Mouse (Mus musculus) hindbrain, embryonic 11.5 days (tissue): ENCODE measurements at regions not wholly inside any gene's neighbourhood (a gene's known extent, or its start where the extent isn't known, plus 50 kb on each side); places are given as distances from the start of the nearest gene placed in this dataset.

Source experiments
- ATAC-seq: fragments of 200-750 bp; cut with Nextera tagmentation; 2 replicates; pipeline ENCODE4 v1.8.0; 2017; ENCODE audit warnings: mild to moderate bottlenecking, moderate TSS enrichment, moderate library complexity; ENCODE audit not compliant: low FRiP score
- DNase-seq: peaks from one replicate; pipeline ENCODE4 v3.0.0-alpha.2; 2015; ENCODE audit warnings: low spot score
- H3K27ac ChIP-seq: fragments of 300-500 bp; sonication (generic); 2 replicates; pipeline ENCODE4 v1.5.1; 2014; ENCODE audit warnings: mild to moderate bottlenecking, low read depth, low read length
- H3K27me3 ChIP-seq: fragments of 300-500 bp; sonication (generic); 2 replicates; pipeline ENCODE4 v1.6.1; 2014; ENCODE audit warnings: mild to moderate bottlenecking, low read length, moderate library complexity, mixed read lengths; ENCODE audit not compliant: control insufficient read depth, insufficient read depth
- H3K36me3 ChIP-seq: fragments of 300-500 bp; sonication (generic); 2 replicates; pipeline ENCODE4 v1.6.1; 2014; ENCODE audit warnings: mild to moderate bottlenecking, low read length, moderate library complexity, mixed read lengths; ENCODE audit not compliant: control insufficient read depth, insufficient read depth
- H3K4me1 ChIP-seq: fragments of 300-500 bp; sonication (generic); replicated peaks from 2 replicates; pipeline ENCODE4 v1.6.1; 2014; ENCODE audit warnings: low read length, mixed read lengths; ENCODE audit not compliant: control insufficient read depth, insufficient read depth
- H3K4me2 ChIP-seq: fragments of 300-500 bp; sonication (generic); replicated peaks from 2 replicates; pipeline ENCODE4 v1.6.1; 2014; ENCODE audit warnings: mild to moderate bottlenecking, low read depth, low read length
- H3K4me3 ChIP-seq: fragments of 300-500 bp; sonication (generic); 2 replicates; pipeline ENCODE4 v1.5.1; 2014; ENCODE audit warnings: low read depth, low read length
- H3K9ac ChIP-seq: fragments of 300-500 bp; sonication (generic); 2 replicates; pipeline ENCODE4 v1.6.1; 2014; ENCODE audit warnings: low read depth, low read length
- H3K9me3 ChIP-seq: fragments of 300-500 bp; sonication (generic); 2 replicates; pipeline ENCODE4 v1.6.1; 2016; ENCODE audit warnings: low read length; ENCODE audit not compliant: control insufficient read depth
- WGBS: fragments of 180-500 bp; shearing (Covaris S2); extraction: QIAGEN DNeasy Blood & Tissue Kit; methylation state at CpG from one replicate; pipeline ENCODE4 v1.1.7; 2014; 5-methylcytosine and 5-hydroxymethylcytosine counted together

DNA sequence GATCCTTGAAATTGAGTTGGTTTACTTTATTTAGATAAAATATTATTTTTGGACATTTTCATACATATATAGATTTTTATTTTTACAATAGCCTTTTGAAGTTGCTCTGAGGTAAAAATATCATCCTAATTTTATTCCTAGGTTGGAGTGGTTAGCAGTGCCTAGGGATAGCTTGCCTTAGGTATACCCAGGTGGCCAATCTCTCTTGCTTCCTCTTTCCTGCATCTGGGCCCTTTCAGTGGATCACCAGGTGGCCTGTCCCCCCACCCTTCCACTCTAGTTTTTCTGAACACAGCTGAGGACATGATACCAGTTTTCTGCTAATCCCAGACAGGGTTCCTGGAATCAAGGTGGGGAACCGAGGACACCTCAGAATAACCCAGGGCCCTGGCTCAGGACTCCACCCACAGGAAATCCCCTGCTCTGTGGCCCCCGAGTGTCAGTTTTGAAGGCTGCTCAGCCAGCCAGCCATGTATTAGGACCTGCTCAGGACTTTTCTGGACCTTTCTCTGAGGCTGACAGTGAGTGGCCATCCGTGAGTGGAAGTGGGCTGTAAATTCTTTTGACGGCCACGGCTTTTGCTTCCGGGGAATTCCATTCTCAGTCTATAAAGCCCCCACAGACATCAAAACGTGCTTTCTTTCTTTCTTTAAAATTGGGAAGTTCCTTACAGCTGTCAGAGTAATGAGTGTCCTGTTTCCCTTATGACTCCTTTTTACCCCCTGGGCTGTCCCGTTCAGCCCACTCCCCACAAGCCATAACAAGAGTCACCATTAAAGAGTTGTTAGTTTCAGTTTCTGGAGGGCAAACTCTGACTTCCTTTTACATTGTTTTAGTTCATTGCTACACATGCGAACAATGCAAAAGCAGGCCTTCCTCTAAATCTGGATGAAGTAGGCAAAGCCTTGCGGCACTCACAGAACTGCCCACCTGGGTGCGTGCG is 87.8 kb upstream of the Ccnd2 start:
- Histone ChIP-seq H3K4me2 (no peak overlapping the region), H3K27ac (no peak overlapping the region), H3K36me3 (no peaks in the 10 kb centered on the region), H3K4me3 (no peak overlapping the region), H3K9me3 (no peaks in the 10 kb centered on the region), H3K4me1 (no peaks in the 10 kb centered on the region), H3K9ac (no peak overlapping the region), H3K27me3 (no peaks in the 10 kb centered on the region)
- WGBS, result 77% methylated on average over 12 of the region's 12 CpGs
- ATAC-seq (no peak), DNase-seq (no peak)

DNA sequence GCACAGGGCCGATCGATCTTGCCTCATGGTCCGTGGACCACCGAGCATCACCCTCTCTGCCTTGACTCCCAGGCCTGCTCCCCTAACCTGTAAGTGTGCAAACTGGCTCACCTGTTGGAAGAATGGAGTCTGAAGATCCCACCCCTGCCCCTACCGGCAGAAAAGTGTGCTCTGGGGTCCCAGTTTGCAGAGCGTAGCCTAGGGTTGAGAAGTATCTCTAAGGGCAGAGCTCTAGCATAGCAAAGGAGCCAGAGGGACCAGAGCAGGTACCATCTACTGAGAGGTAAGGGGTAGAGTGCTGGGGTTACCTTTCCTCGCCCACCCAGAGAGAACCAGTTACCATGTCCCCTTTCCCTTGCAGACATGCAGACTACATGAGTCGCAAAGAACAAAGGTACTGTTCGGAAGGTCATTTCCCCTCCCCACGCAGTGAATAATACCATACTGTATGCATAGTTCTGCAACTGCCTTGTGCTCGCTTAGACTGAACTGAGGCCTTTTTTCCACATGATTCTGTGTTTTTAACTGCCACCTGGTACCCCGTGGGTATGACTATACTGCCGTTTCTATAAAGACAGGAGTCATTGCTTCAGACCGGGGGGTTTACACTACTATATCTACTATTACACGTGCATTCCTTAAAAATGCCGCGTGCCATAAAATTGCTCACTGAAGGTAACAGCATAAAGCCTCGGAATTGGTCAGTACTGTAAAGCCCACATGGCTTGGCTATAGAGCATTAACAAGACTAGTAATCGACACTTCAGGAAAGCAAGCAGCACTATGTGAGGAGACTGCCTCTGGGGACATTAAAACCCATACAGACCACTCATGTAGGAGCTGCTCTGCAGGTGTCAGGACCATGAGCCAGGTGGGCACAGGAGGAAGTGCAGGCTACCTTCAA is 88.7 kb upstream of the Ccnd2 start:
- no peaks in the 10 kb centered on the region for H3K27me3 ChIP-seq
- WGBS, result 90% methylated on average over 19 of the region's 19 CpGs
- H3K27ac ChIP-seq, result no peak overlapping the region
- H3K4me1 ChIP-seq, result no peaks in the 10 kb centered on the region
- no peak for ATAC-seq
- no peak for DNase-seq
- H3K9ac ChIP-seq, result no peak overlapping the region
- H3K4me2 ChIP-seq, result no peak overlapping the region
- no peaks in the 10 kb centered on the region for H3K9me3 ChIP-seq
- H3K36me3 ChIP-seq, result no peaks in the 10 kb centered on the region
- no peak overlapping the region for H3K4me3 ChIP-seq

GRCm38 (mm10) chr6:127241693-127242425 is 89.9 kb upstream of the Ccnd2 start:
- no peaks in the 10 kb centered on the region for H3K9me3 ChIP-seq
- no peaks in the 10 kb centered on the region for H3K36me3 ChIP-seq
- no peaks in the 10 kb centered on the region for H3K4me1 ChIP-seq
- H3K4me3 ChIP-seq, result no peak overlapping the region
- DNase-seq (no peak), ATAC-seq (no peak)
- no peak overlapping the region for H3K9ac ChIP-seq
- H3K27ac ChIP-seq, result no peak overlapping the region
- H3K27me3 ChIP-seq, result no peaks in the 10 kb centered on the region
- 72% methylated on average over 14 of the region's 14 CpGs for WGBS
- H3K4me2 ChIP-seq, result no peak overlapping the region

DNA sequence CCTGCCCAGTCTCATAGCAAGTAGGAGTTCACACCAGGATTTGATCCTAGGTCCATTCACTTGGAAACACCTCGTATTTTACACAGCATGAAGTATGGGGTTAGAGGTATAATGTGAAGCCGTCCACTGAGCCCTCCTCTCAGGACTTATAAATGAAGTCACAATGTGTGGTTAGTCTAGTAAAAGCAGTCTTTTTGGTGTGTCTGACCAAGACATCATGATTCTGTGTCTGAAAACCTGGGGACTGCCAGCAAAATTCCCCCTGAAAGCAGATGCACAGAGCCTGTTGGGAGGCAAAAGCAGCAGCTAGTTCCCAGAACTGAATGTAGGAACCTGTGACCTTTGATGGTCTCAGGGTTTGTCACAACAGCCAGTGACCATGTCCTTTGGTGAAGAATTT is 91.0 kb upstream of the Ccnd2 start:
- no peaks in the 10 kb centered on the region for H3K9me3 ChIP-seq
- no peaks in the 10 kb centered on the region for H3K36me3 ChIP-seq
- H3K4me1 ChIP-seq, result no peaks in the 10 kb centered on the region; the same call in 1 of the 2 replicates
- WGBS, result 85% methylated on average over 2 of the region's 2 CpGs
- H3K4me2 ChIP-seq, result no peak overlapping the region
- no peak overlapping the region for H3K27ac ChIP-seq
- DNase-seq (no peak), ATAC-seq (no peak)
- no peak overlapping the region for H3K4me3 ChIP-seq
- no peaks in the 10 kb centered on the region for H3K27me3 ChIP-seq
- H3K9ac ChIP-seq, result no peak overlapping the region

- H3K4me2 ChIP-seq, result no peak overlapping the region
- no peak for DNase-seq
- no peaks in the 10 kb centered on the region for H3K27me3 ChIP-seq
- ATAC-seq, result no peak
- H3K36me3 ChIP-seq, result no peaks in the 10 kb centered on the region
- H3K9ac ChIP-seq, result no peak overlapping the region
- H3K4me1 ChIP-seq, result peaks cover 2% of the 10 kb centered on the region
- no peak overlapping the region for H3K4me3 ChIP-seq
- no peak overlapping the region for H3K27ac ChIP-seq
- H3K9me3 ChIP-seq, result no peaks in the 10 kb centered on the region
- 88% methylated on average over 4 of the region's 4 CpGs for WGBS
Measured at GRCm38 (mm10) chr6:127245814-127246440, 93.9 kb upstream of the Ccnd2 start.

DNA sequence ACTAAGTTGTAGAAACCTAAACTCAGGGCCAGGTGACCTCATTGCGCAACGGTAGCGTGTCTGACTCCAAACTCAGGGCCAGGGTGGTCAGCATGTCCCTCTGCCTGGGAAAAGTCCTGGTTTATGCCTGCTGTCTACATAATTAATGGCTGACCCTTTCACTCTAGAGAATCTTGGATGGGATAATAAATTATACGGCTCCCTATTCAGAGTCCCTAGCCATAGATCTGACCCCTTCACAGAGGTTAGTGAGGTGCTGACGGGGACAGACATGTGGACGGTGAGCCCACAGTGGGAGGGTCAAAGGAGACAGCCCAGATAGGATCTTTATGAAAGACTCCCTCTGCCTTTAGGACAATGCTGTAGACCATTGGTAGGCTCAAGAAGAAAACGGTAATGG is 94.7 kb upstream of the Ccnd2 start:
- ATAC-seq (no peak), DNase-seq (no peak)
- H3K4me1 ChIP-seq, result peaks cover 7% of the 10 kb centered on the region

GRCm38 (mm10) chr6:127247343-127247742 is 95.3 kb upstream of the Ccnd2 start:
- Histone ChIP-seq H3K27me3 (no peaks in the 10 kb centered on the region), H3K27ac (no peak overlapping the region), H3K9me3 (no peaks in the 10 kb centered on the region), H3K4me2 (no peak overlapping the region), H3K4me1 (peaks cover 7% of the 10 kb centered on the region), H3K4me3 (no peak overlapping the region), H3K36me3 (no peaks in the 10 kb centered on the region), H3K9ac (no peak overlapping the region)
- WGBS, result 26% methylated on average over 5 of the region's 5 CpGs
- DNase-seq, result no peak
- no peak for ATAC-seq

More for the DNA sequence above, 94.7 kb upstream of the Ccnd2 start:
- no peaks in the 10 kb centered on the region for H3K36me3 ChIP-seq
- no peak overlapping the region for H3K9ac ChIP-seq
- H3K4me3 ChIP-seq, result no peak overlapping the region
- no peak overlapping the region for H3K4me2 ChIP-seq
- H3K27me3 ChIP-seq, result no peaks in the 10 kb centered on the region
- 52% methylated on average over 7 of the region's 7 CpGs for WGBS
- H3K27ac ChIP-seq, result no peak overlapping the region
- no peaks in the 10 kb centered on the region for H3K9me3 ChIP-seq
